Mouse (Mus musculus): Measurements from ENCODE around the gene Srd5a2.
"Not testable (repeated sequence)": the region's sequence is repeated elsewhere in the genome, so short reads cannot be mapped to it uniquely, and the experiment has no call there.

Gene Srd5a2

GRCm38 (mm10) chr17:74047210-74048082, at the start of gene Srd5a2:
Gene Srd5a2 (minus strand): TSS chr17:74047916.
- DNase-seq: peak; percentile 18 to 24

DNA sequence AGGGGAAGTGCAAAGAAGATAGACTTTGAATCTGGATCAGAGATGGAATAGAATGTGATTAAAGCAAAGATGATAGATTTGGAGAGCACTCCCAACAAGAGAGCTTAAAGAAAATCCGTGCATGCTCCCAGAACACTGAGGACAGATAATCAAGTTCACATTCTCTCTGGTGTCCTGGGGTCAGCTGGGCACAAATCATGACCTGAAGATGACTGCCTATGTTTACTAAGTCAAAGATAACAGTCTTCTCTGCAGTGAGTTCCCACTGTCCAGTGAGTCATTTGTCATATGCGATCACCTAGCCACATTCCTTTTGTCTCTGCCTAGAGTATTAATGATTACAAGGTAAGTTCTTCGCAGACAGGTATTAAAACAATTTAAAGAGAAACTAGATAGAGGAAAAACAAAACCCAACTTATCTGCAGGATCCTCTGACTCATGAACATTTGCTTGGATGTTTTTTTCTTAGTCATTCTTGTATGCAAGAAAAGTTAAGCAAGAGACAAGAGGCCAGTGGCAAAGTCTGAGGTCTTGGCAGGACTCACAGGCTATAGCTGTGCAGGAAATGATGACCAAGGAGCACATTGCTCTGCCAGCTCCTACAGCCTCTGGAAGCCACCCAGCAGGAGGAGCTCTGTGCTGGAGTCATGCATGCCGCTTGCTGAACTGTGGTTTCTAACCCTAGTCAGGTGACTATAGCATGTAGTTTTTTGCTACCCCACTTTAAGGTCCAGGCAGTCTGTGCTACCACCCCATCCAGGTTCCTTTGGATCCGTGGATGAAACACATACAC, 41.4 kb upstream of the Srd5a2 start:
- DNase-seq: peak in 1 of 2 experiments; percentile 5

GRCm38 (mm10) chr17:74088016-74088415, 40.3 kb upstream of the Srd5a2 start:
- DNase-seq: no peak

- DNase-seq: no peak
Measured at GRCm38 (mm10) chr17:74083370-74083769, 35.7 kb upstream of the Srd5a2 start.

DNA sequence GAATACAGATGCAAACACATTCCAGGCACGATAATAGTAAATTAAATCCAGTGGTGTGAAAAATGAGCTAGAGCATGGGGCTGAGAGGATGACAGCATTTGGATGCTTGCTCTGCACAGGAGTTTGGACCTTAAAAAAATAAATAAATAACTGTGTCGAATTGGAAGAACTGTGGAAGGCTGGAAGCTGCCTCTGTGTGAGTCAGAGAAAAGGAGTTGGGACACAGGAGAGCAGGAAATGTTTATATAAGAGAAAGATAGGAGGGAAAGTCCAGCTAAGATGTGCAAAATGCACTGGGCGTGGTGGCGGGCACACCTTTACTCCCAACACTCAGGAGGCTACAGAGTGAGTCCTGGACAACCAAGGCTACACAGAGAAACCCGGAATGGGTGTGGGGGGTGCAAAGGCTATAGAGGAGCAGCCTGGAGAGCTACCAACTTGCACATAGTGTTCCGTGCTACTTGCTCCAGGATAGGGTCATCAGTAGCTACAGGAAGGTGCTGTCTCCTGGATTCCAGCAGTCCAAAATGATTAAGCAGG, 32.4 kb upstream of the Srd5a2 start:
- DNase-seq: no peak

DNA sequence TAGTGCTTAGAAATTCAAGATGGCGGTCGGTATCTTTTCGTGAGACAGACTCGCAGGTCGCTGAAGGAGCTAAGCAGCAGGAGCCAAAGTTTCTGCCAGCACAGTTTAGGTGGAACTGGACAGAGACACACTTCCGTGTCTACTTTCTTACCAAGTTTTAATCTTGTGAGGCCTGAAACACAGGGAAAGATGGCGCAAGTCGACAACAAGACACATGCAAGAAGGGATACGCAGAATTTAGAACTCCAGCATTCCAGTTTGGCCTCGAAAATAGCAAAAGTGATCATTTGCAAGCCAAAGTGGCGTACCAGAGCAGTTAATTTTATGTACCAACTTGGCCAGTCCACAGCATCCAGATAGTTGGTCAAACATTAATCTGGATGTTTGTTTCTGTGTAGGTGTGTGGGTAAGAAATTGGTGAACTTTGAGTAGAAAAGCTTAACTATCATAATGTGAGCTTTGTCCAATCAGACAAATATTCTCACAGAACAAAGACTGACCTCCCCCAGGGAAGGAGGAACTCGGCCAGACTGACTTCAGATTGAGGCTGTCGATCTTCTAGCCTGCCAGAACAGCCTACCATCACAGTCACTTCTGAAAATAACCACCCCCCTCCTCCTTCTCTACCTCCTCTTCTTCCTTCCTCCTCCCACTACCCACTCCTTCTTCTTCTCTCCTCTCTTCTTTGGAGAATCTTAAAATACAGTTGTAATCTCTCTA, 31.2 kb upstream of the Srd5a2 start:
- DNase-seq: no peak

DNA sequence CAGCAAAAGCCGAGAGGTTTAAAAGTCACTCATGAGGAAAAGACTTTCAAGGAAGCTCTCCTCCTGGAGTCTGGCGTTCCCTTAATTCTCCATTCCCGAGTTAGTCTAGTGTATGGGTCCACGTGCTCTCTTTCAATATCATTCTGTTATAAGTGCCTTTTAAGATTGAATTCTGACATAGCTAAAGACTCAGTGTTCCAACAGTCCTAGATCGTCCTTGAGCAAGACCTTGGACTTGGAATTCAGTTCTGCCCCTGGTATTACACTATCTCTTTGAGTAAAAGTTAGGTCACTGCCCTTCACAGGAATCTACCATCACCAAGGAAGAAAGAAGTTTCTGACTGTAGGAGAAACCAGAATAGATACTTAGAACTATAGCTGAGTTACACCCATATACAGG, 25.4 kb upstream of the Srd5a2 start:
- not testable (repeated sequence) for DNase-seq

DNA sequence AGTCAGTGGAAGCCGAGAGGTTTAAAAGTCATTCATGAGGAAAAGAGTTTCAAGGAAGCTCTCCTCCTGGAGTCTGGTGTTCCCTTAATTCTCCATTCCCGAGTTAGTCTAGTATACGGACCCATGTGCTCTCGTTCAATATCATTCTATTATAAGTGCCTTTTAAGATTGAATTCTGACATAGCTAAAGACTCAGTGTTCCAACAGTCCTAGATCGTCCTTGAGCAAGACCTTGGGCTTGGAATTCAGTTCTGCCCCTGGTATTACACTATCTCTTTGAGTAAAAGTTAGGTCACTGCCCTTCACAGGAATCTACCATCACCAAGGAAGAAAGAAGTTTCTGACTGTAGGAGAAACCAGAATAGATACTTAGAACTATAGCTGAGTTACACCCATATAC, 15.0 kb upstream of the Srd5a2 start:
- DNase-seq: not testable (repeated sequence)

DNA sequence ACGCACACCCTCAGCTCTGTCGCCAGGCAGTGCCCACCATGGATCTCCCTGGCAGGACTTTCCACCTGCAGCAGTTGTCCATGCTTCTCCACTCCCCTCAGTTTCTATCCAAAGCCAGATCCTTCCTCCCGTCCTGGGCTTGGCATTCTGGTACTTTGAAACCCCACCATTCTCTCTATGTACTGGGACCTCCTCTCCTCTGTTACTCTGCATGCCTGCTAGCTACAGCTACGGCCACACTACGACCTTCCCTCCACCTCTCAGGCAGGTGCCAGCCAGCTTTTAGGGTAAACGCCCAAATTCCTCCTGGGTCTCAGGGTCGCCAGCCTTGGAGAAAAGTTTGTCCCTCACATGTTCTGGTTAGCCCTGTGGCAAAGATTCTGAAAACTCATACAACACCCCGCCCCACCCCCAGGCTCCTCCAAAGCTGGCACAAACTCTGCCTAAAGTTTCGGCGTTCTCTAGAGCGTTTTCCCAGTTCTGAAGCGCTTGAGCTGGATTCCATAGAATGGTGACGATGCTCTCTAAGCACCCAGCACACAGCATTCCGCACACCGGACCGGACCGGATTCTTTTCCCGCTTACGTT, 607 bp upstream of the Srd5a2 start:
- peak in 1 of 2 experiments; percentile 6 for DNase-seq

DNA sequence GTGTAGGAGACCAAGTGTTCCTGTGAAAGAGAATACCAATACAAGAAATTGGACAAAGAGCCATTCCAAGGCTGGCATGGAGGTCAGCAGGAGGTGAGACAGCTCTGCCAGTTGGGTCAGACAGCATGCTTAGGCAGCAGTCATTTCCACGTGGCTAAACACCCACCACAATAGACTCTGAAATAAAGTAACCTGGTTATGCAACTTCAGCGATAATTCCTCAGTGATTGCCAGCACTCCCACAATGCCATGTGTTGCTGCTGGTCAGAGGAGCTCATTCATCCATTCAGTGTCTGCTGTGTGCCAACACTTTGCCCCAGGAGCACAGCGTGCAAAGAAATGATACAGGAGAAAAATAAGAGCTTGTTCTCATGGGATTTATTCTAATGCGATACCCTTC, 4.0 kb downstream of the Srd5a2 start:
- DNase-seq: peak; percentile 49 to 64

DNA sequence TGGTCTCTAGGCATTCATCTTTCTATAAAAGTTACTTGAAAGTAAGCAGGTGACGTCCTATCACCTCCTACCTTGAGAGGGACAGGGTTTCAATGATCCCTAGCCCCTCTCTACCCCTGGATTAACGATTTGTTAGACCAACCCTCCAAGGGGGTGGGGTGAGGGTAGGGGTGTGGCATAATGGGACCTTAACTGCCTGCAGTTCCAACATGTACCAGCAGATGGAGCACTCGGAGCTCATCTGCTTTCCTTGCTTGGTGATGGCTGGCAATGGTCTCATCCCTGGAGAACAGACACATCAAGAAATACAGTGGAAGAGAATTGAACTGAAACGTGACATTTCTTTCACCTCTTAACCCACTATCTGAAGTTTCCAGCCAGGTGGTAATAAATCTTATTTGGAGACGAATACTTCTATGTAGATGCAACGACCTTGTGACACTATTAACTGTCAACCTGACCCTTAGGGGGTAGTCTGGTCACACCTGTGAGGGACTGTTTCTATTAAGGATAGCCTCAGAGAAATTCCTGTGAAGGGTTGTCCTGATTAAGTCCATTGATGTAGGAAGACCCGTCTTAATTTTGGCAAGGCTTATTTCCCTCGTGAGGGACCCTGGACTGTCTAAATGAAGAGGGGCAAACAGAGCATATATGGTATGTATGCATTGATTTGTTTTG, 27.1 kb downstream of the Srd5a2 start:
- DNase-seq: peak; percentile 92 to 95

GRCm38 (mm10) chr17:74018281-74018680, 29.4 kb downstream of the Srd5a2 start:
- DNase-seq: no peak

DNA sequence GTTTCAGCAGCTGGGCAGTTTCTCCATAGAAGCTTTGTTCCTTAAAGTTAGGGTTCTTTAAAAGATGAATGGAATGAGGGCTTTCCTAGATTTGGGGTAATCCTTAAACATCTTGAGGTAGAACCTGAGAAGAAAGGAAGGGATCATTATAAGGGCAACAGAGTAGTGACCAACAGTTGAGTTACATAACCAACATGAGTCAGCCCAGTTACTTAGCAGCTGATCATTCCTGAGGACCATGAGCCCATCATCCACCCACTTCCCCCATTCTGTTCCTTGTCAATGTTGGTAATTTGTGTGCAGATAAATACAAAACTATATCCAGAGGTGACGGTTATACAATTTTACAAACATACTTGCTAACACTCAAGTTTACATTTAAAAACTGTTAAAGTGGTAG, 30.1 kb downstream of the Srd5a2 start:
- no peak for DNase-seq

GRCm38 (mm10) chr17:74015128-74015527, 32.6 kb downstream of the Srd5a2 start:
- no peak for DNase-seq

DNA sequence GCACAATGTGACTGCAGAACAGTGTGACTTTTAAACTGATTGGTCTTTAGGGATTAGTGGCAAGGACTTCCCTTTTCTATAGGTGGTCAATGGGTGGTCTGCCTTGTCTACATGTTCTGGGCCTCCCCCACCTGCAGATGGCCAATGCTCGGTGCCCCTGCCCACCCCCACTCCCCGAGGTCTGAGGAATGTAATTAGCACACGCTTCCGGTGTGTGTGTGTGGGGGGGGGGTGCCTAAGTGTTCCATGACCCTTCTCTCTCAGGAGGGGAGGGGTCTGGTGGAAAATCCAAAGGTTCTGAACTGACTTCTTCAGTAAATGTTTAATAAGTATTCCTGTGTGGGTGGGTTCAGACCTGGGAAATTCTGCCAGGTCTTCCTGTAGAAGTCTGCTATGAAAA, 39.0 kb downstream of the Srd5a2 start:
- no peak for DNase-seq

DNA sequence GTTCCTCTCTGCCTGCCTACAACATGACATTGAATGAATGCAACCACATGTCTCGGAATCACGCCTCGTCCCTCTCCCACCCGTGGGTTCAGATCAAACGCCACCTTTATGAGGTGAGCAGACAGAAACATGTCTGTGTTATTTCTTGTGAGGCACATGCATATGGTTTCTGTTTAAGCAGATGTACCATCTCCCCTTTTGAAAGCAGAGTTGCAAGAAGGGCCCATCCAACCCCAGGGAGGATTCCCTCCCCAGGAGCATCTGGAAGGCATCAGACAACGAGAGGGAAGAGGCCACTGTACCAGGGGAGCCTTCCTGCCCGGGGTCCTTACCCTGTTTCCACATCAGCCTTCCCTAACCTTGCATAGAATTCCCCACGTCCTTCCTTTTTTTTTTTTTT, 40.7 kb downstream of the Srd5a2 start:
- no peak for DNase-seq

- no peak for DNase-seq
Measured at GRCm38 (mm10) chr17:74002396-74002795, 45.3 kb downstream of the Srd5a2 start.

DNA sequence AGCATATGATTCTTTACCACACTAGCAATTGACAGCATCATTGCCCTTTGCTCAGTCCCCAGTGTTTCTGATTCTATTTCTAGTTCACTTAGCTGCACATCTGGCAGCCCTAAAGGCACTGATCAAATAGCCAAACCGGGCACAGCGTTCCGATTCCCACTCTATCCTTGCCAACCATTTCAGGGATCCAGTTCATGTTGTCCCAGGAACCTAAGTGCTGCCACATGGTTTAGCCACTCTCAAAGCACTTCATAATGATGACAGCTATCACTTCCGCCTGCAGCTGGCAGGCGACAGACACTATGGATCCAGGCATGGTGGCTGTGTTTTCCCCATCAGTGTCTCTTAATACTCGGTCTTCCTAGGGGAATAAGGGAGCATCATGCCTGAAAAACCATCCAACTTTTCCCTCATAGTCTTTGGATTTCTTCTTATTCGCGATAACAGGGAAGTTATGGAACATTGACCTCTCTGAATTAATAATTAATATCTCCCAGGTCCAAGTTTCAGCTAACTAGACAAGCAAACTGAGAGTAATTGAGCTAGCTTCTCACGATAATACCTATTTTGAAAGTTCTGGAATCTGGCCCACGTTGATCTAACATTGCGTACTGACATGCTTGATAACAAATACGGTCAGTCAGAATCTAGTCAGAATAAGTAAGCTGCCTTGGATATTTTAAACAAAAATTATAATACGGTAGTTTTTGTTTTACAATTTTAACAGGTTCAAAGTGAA, 51.6 kb downstream of the Srd5a2 start:
- DNase-seq: no peak

DNA sequence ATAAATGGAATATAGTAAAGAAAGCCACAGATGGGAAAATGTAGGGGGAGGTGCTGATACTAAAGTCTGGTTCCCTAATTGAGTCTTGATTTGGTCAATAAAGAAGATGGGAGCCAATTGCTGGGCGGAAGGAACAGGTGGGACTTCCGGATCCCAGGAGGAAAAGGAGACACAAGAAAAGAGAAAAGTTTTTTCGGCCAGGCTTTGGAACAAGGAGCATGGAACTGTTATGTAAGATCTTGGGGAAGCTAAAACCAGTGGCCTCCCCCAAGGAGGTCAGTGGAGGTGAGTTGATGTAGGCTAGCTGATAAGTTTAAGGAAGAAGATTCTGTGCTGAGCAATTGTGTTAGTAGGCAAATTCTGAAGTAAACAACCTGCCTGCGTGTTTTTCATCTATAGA, 56.5 kb downstream of the Srd5a2 start:
- DNase-seq: no peak

DNA sequence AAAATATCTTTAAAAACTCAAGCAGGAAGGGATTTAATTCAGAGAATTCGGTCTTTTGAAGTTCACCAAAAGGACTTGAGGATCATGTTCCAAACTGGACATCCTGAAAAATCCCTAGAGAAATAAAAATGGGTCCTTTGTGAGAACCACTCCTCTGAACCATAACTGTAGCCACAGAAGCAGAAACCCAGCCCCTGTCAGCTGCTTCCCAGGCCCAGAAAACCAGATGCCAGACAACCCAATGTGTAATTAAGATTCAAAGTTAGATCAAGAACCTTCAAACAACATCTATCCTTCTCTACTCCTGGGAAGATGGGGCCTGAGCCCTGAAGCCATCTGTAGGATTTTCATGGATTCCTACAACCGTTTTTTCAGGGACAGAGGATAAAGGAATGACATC, 61.1 kb downstream of the Srd5a2 start:
- no peak for DNase-seq

DNA sequence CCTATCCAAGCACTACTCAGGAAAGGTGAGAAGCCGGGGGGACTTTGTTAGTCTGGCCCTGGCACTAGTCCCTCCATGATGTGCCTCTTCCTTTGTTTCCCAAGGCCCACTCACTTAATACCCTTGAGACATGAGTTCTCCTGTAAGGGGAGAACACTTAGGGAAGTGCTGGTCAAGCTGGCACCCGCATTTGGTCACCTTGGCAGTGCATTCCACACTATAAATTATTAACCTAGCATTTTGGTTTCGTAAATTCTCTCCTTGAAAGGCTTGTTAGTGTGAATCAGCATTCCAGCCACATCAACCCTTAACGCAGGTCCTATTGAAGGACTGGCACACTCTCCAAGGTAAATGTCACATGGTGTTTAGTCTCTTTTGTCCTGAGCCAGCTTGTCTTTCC, 61.8 kb downstream of the Srd5a2 start:
- DNase-seq: no peak
